Comparison of ENCODE assay signal across 9 mouse cellular contexts in genomic region chr7:37934770-37935182, GRCm38 (mm10).
DNase-seq lines count a peak whose midpoint lies in the region; ATAC-seq lines count a peak whose summit lies in the region.
"Had no signal": no experiment of that assay in that cellular context is flagged by ENCODE, and none has a peak within 500 bp of the region (broad histone marks: within the 10 kb centered on the region; RNA-seq: fewer than 3 reads in every experiment).

No protein-coding gene starts in this region.

- H3K4me1 ChIP-seq in kidney, embryonic 15.5 days: peaks cover 16% of the 10 kb centered on the region
- peaks cover 17% of the 10 kb centered on the region for H3K4me1 ChIP-seq in midbrain, embryonic 11.5 days (ENCODE audit: control insufficient read depth, insufficient read depth, low read length)

- H3K9me3 ChIP-seq in kidney, embryonic 15.5 days (replicated peaks): no peaks in the 10 kb centered on the region
- H3K9me3 ChIP-seq in midbrain, embryonic 11.5 days (ENCODE audit: control insufficient read depth, low read length): no peaks in the 10 kb centered on the region

- H3K4me2 ChIP-seq in kidney, embryonic 15.5 days: no peak overlapping the region
- H3K4me2 ChIP-seq in midbrain, embryonic 11.5 days: no peak overlapping the region
- H3K4me2 ChIP-seq: embryonic facial prominence, embryonic 13.5 days had no signal

- H3K4me3 ChIP-seq in kidney, embryonic 15.5 days (replicated peaks): no peak overlapping the region
- H3K4me3 ChIP-seq in midbrain, embryonic 11.5 days (ENCODE audit: low read depth, low read length): no peak overlapping the region
- H3K4me3 ChIP-seq: embryonic facial prominence, embryonic 13.5 days had no signal

- no peak for ATAC-seq in kidney, embryonic 15.5 days (replicated peaks; ENCODE audit: low FRiP score)
- peak; percentile 36; the same call in 1 of the 2 replicates for ATAC-seq in midbrain, embryonic 11.5 days (ENCODE audit: low FRiP score)
- no peak for ATAC-seq in activated CD4-positive, CD25-positive, alpha-beta regulatory T cell, adult 4 months

- peaks cover 6% of the 10 kb centered on the region for H3K36me3 ChIP-seq in kidney, embryonic 15.5 days
- no peaks in the 10 kb centered on the region for H3K36me3 ChIP-seq in midbrain, embryonic 11.5 days (ENCODE audit: control insufficient read depth, insufficient read depth, low read length)

- H3K9ac ChIP-seq in kidney, embryonic 15.5 days: no peak overlapping the region
- H3K9ac ChIP-seq in midbrain, embryonic 11.5 days (ENCODE audit: low read length): no peak overlapping the region
- H3K9ac ChIP-seq: embryonic facial prominence, embryonic 13.5 days had no signal

- whole genome bisulfite sequencing in kidney, embryonic 15.5 days: 26% methylated on average over 5 of the region's 5 CpGs
- WGBS in midbrain, embryonic 11.5 days: 22% methylated on average over 5 of the region's 5 CpGs

- H3K27me3 ChIP-seq in kidney, embryonic 15.5 days: no peaks in the 10 kb centered on the region
- H3K27me3 ChIP-seq in midbrain, embryonic 11.5 days (ENCODE audit: control insufficient read depth, insufficient read depth, low read length): no peaks in the 10 kb centered on the region
- H3K27me3 ChIP-seq: embryonic facial prominence, embryonic 13.5 days had no signal

- H3K27ac ChIP-seq in kidney, embryonic 15.5 days: no peak overlapping the region
- no peak overlapping the region for H3K27ac ChIP-seq in midbrain, embryonic 11.5 days (ENCODE audit: low read depth, low read length)
- H3K27ac ChIP-seq: embryonic facial prominence, embryonic 13.5 days had no signal

- DNase-seq in kidney, postnatal 14 days: peak; percentile 21
- peak; percentile 60 for DNase-seq in R1 (ENCODE audit: low read depth, low spot score)
- DNase-seq in embryo, embryonic 11 days: peak; percentile 69
- peak; percentile 4 to 65 for DNase-seq in kidney, postnatal 36 days
- peak; percentile 89 for DNase-seq in midbrain, embryonic 11.5 days (ENCODE audit: low spot score, missing footprints)
- DNase-seq in spleen, postnatal 4 days (ENCODE audit: low spot score in 2 of 2): no peak

Comparison
In these comparisons a context has a peak if more than half of its experiments do, and no peak if none do; other contexts are left out.
1. DNase-seq: peak in kidney, postnatal 14 days (single experiment), R1 (single experiment), embryo, embryonic 11 days (single experiment), kidney, postnatal 36 days (2 of 2) and midbrain, embryonic 11.5 days (single experiment); none in spleen, postnatal 4 days (0 of 2).